Mouse (Mus musculus): Measurements from ENCODE around the gene Fam207a. TPM values are rescaled to one million over a fixed set of nuclear protein-coding genes. Genes with fewer than 3 reads are reported as not detected.

Gene Fam207a
- polyA plus RNA-seq, 1 experiment from 2014 or later = 32.0 TPM

DNA sequence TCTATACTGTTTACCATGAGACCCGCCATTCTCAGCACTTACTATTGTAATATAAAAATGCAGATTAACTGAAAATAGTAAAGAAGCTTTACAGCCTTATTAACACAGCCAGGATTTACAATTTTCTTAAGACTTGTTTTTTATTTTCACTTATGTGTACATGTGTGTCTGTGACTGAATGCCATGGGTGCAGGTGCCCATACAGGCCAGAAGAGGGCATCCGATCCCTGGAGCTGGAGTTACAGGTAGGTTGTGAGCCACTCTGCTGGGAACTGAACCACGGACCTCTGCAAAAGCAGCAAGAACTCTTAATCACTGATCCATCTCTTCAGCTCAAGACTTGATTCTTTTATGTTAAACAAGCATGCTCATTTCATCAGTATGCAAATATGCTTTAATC, 22.7 kb downstream of the Fam207a start:
- Histone ChIP-seq H3K27me3 (ENCODE audit: control insufficient read depth, insufficient read depth, low read depth, low read length) (no peaks in the 10 kb centered on the region), H3K27ac (ENCODE audit: low read length) (no peak overlapping the region), H3K4me2 (ENCODE audit: low read depth, low read length) (no peak overlapping the region), H3K9me3 (ENCODE audit: control insufficient read depth, low read length) (no peaks in the 10 kb centered on the region), H3K36me3 (ENCODE audit: control insufficient read depth, insufficient read depth, low read length) (peaks cover 30% of the 10 kb centered on the region), H3K9ac (ENCODE audit: low read length) (no peak overlapping the region), H3K4me1 (replicated peaks; ENCODE audit: control insufficient read depth, insufficient read depth, low read length) (peaks cover 4% of the 10 kb centered on the region; the same call in 1 of the 2 replicates), H3K4me3 (ENCODE audit: low read length) (no peak overlapping the region)
- WGBS = 92% methylated on average over 3 of the region's 3 CpGs
- no peak for ATAC-seq (ENCODE audit: low read depth)

DNA sequence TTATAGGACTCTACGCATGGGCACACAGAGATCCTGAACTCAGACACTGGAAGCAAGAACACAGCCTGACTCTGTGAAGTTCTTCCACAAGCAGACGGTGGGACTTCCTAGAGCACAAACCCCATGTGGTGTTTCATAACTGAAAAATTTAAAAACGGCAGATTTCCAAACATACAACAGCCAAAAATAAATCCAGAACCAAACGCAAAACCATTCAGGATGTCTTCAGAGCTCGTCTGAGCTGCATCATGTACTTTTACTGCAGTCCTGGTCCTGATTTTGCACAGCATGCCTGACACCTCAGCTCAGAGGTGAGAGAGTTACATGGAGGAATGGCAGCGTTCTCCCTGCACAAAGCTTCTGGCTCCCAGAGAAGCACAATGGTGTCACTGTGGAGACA, 24.0 kb downstream of the Fam207a start:
- H3K36me3 ChIP-seq (ENCODE audit: control insufficient read depth, insufficient read depth, low read length) = peaks cover 36% of the 10 kb centered on the region
- no peak overlapping the region for H3K9ac ChIP-seq (ENCODE audit: low read length)
- no peaks in the 10 kb centered on the region for H3K27me3 ChIP-seq (ENCODE audit: control insufficient read depth, insufficient read depth, low read depth, low read length)
- H3K4me1 ChIP-seq (replicated peaks; ENCODE audit: control insufficient read depth, insufficient read depth, low read length) = no peaks in the 10 kb centered on the region
- no peak overlapping the region for H3K27ac ChIP-seq (ENCODE audit: low read length)
- H3K9me3 ChIP-seq (ENCODE audit: control insufficient read depth, low read length) = no peaks in the 10 kb centered on the region
- no peak for ATAC-seq (ENCODE audit: low read depth)
- 79% methylated on average over 6 of the region's 6 CpGs for WGBS
- no peak overlapping the region for H3K4me3 ChIP-seq (ENCODE audit: low read length)
- no peak overlapping the region for H3K4me2 ChIP-seq (ENCODE audit: low read depth, low read length)

- Histone ChIP-seq H3K9me3 (ENCODE audit: control insufficient read depth, low read length) (no peaks in the 10 kb centered on the region), H3K4me2 (ENCODE audit: low read depth, low read length) (no peak overlapping the region), H3K9ac (ENCODE audit: low read length) (no peak overlapping the region), H3K36me3 (ENCODE audit: control insufficient read depth, insufficient read depth, low read length) (peaks cover 33% of the 10 kb centered on the region), H3K27me3 (ENCODE audit: control insufficient read depth, insufficient read depth, low read depth, low read length) (no peaks in the 10 kb centered on the region), H3K27ac (ENCODE audit: low read length) (no peak overlapping the region), H3K4me1 (replicated peaks; ENCODE audit: control insufficient read depth, insufficient read depth, low read length) (peaks cover 22% of the 10 kb centered on the region), H3K4me3 (ENCODE audit: low read length) (no peak overlapping the region)
- 94% methylated on average over 7 of the region's 7 CpGs for WGBS
- no peak for ATAC-seq (ENCODE audit: low read depth)
Measured at GRCm38 (mm10) chr10:77488168-77488567, 27.4 kb downstream of the Fam207a start.

- Histone ChIP-seq H3K9me3 (ENCODE audit: control insufficient read depth, low read length) (no peaks in the 10 kb centered on the region), H3K4me2 (ENCODE audit: low read depth, low read length) (no peak overlapping the region), H3K4me1 (replicated peaks; ENCODE audit: control insufficient read depth, insufficient read depth, low read length) (peaks cover 22% of the 10 kb centered on the region), H3K27ac (ENCODE audit: low read length) (no peak overlapping the region), H3K4me3 (ENCODE audit: low read length) (no peak overlapping the region), H3K27me3 (ENCODE audit: control insufficient read depth, insufficient read depth, low read depth, low read length) (no peaks in the 10 kb centered on the region), H3K36me3 (ENCODE audit: control insufficient read depth, insufficient read depth, low read length) (peaks cover 29% of the 10 kb centered on the region), H3K9ac (ENCODE audit: low read length) (no peak overlapping the region)
- WGBS = 78% methylated on average over 3 of the region's 3 CpGs
- no peak for ATAC-seq (ENCODE audit: low read depth)
Measured at GRCm38 (mm10) chr10:77485786-77486185, 29.8 kb downstream of the Fam207a start.

DNA sequence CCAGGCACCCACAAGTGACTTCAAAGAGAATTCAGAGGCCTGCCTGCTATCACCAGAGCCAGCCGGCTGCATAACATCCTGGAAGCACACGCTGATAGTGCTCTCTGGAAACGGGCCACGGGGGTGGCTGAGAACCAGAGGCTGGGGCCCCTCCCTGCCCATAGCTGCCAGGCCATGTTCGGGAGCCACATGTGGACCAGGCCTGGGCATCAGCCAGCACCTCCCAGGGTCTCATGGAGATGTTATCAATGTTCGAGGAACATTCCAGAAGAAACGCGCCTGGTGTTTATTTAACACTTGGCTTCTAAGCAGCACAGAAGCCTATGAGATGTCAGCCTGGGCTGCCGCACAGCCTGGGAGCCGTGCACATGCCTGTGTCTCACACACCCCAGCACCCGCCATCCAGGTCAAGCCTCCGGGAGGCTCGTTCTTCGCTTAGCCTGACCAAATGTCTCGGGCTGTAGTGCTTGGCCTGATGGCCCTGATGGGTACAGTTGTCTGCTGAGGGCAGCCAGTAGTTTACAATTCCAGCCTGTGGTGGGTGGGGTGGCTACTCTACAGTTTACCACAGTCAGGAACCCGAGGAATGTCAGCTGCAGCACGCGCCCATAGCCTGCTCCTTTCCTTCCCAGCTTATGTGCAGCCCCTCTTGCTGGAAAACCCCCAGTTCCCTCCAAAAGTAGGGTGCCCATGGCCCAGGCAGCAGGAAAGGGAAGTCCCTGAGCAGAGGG, 31.2 kb downstream of the Fam207a start:
- H3K9ac ChIP-seq (ENCODE audit: low read length) = peak overlapping the region; percentile 40; the same call in 1 of the 2 replicates
- peaks cover 22% of the 10 kb centered on the region for H3K4me1 ChIP-seq (replicated peaks; ENCODE audit: control insufficient read depth, insufficient read depth, low read length)
- H3K27me3 ChIP-seq (ENCODE audit: control insufficient read depth, insufficient read depth, low read depth, low read length) = no peaks in the 10 kb centered on the region
- no peak overlapping the region for H3K4me3 ChIP-seq (ENCODE audit: low read length)
- WGBS = 2% methylated on average over 18 of the region's 18 CpGs
- peaks cover 19% of the 10 kb centered on the region for H3K36me3 ChIP-seq (ENCODE audit: control insufficient read depth, insufficient read depth, low read length)
- peak; percentile 93 for ATAC-seq (ENCODE audit: low read depth)
- peak overlapping the region; percentile 15; the same call in 1 of the 2 replicates for H3K4me2 ChIP-seq (ENCODE audit: low read depth, low read length)
- H3K27ac ChIP-seq (ENCODE audit: low read length) = peak overlapping the region; percentile 90
- H3K9me3 ChIP-seq (ENCODE audit: control insufficient read depth, low read length) = no peaks in the 10 kb centered on the region

- H3K36me3 ChIP-seq (ENCODE audit: control insufficient read depth, insufficient read depth, low read length) = peaks cover under 1% of the 10 kb centered on the region; the same call in 1 of the 2 replicates
- peaks cover 22% of the 10 kb centered on the region for H3K4me1 ChIP-seq (replicated peaks; ENCODE audit: control insufficient read depth, insufficient read depth, low read length)
- H3K27ac ChIP-seq (ENCODE audit: low read length) = no peak overlapping the region
- no peak overlapping the region for H3K4me3 ChIP-seq (ENCODE audit: low read length)
- H3K9me3 ChIP-seq (ENCODE audit: control insufficient read depth, low read length) = no peaks in the 10 kb centered on the region
- no peak for ATAC-seq (ENCODE audit: low read depth)
- H3K4me2 ChIP-seq (ENCODE audit: low read depth, low read length) = no peak overlapping the region
- H3K27me3 ChIP-seq (ENCODE audit: control insufficient read depth, insufficient read depth, low read depth, low read length) = no peaks in the 10 kb centered on the region
- H3K9ac ChIP-seq (ENCODE audit: low read length) = no peak overlapping the region
Measured at GRCm38 (mm10) chr10:77481814-77482213, 33.8 kb downstream of the Fam207a start.

GRCm38 (mm10) chr10:77479972-77480371, 35.6 kb downstream of the Fam207a start:
- no peak for ATAC-seq (ENCODE audit: low read depth)
- Histone ChIP-seq H3K9ac (ENCODE audit: low read length) (no peak overlapping the region), H3K4me1 (replicated peaks; ENCODE audit: control insufficient read depth, insufficient read depth, low read length) (peaks cover 17% of the 10 kb centered on the region), H3K4me3 (ENCODE audit: low read length) (no peak overlapping the region), H3K36me3 (ENCODE audit: control insufficient read depth, insufficient read depth, low read length) (no peaks in the 10 kb centered on the region), H3K27ac (ENCODE audit: low read length) (no peak overlapping the region), H3K9me3 (ENCODE audit: control insufficient read depth, low read length) (no peaks in the 10 kb centered on the region), H3K4me2 (ENCODE audit: low read depth, low read length) (no peak overlapping the region), H3K27me3 (ENCODE audit: control insufficient read depth, insufficient read depth, low read depth, low read length) (no peaks in the 10 kb centered on the region)
- 68% methylated on average over 1 of the region's 1 CpGs for WGBS

GRCm38 (mm10) chr10:77476907-77477306, 38.7 kb downstream of the Fam207a start:
- WGBS = 52% methylated on average over 3 of the region's 3 CpGs

DNA sequence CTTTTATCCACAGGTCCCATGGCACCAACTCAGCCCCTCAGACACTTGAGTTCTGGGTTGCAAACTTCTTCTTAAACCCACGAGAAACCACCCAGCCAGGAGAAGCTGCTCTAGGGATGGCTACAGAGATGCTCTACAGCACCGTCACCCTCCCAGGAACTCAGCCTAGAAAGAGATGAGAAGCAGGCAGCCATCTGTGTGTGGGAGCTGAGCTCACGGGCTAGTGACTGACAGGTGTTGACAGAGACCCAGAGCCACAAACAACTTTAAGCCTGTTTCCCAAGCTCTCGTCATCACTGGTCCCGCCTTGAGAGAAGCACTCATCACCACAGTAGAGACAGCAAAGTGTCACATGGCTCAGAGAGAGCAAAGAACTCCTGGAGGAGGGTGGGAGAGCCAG, 43.4 kb downstream of the Fam207a start:
- Histone ChIP-seq H3K4me2 (ENCODE audit: low read depth, low read length) (no peak overlapping the region), H3K36me3 (ENCODE audit: control insufficient read depth, insufficient read depth, low read length) (no peaks in the 10 kb centered on the region), H3K4me1 (replicated peaks; ENCODE audit: control insufficient read depth, insufficient read depth, low read length) (peaks cover 4% of the 10 kb centered on the region; the same call in 1 of the 2 replicates), H3K9me3 (ENCODE audit: control insufficient read depth, low read length) (no peaks in the 10 kb centered on the region), H3K27me3 (ENCODE audit: control insufficient read depth, insufficient read depth, low read depth, low read length) (no peaks in the 10 kb centered on the region), H3K27ac (ENCODE audit: low read length) (no peak overlapping the region), H3K4me3 (ENCODE audit: low read length) (no peak overlapping the region), H3K9ac (ENCODE audit: low read length) (no peak overlapping the region)
- no peak for ATAC-seq (ENCODE audit: low read depth)
- WGBS = 59% methylated on average over 5 of the region's 5 CpGs

More at GRCm38 (mm10) chr10:77476907-77477306, 38.7 kb downstream of the Fam207a start:
- Histone ChIP-seq H3K27ac (ENCODE audit: low read length) (no peak overlapping the region), H3K9me3 (ENCODE audit: control insufficient read depth, low read length) (no peaks in the 10 kb centered on the region), H3K4me1 (replicated peaks; ENCODE audit: control insufficient read depth, insufficient read depth, low read length) (no peaks in the 10 kb centered on the region), H3K9ac (ENCODE audit: low read length) (no peak overlapping the region), H3K4me3 (ENCODE audit: low read length) (no peak overlapping the region), H3K4me2 (ENCODE audit: low read depth, low read length) (no peak overlapping the region), H3K36me3 (ENCODE audit: control insufficient read depth, insufficient read depth, low read length) (no peaks in the 10 kb centered on the region), H3K27me3 (ENCODE audit: control insufficient read depth, insufficient read depth, low read depth, low read length) (no peaks in the 10 kb centered on the region)
- no peak for ATAC-seq (ENCODE audit: low read depth)

Data from lung, embryonic 16.5 days (tissue).